Mouse (Mus musculus): ENCODE measurements around the gene Gm3336.

Gene Gm3336

DNA sequence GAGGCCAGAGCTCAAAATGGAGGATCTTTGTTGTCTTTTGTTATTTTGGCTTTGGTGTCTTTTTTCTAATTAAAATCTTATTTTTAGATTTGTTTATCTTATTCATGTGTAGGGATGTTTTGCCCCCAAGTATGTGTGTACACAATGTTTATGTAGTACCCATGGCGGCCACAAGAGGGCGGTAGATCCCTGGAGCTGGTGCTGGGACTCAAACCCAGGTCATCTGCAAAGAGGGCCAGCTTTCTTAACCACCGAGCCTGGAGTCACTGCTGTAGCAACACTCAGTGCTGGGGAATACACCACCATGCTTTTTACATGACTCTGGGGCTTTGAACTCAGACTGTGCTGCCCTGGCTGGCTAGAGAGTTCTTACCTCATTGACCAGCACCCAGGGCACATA is 45.0 kb downstream of the Gm3336 start:
- peak; percentile 81 for DNase-seq (ENCODE audit: low read depth, low spot score)

DNA sequence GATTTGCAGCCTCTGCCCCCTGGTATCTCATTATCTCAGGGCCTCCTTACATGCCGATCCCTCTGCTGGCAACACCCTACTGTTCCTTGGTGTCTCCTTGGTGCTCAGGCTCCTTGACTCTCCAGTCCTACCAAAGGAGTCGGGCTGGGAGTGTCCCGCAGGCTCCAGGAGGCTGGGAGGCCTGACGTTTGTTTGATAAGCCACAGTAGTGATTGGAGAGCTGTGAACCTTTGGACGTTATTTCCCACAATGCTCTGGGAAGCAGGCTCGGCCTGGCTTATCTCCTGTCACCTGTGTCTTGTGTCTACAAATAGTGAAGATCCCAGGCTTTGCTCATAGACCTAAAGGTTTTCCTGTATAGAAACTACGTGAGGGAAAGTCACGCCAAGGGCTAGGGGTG is 45.7 kb downstream of the Gm3336 start:
- DNase-seq (ENCODE audit: low read depth, low spot score), result no peak

GRCm38 (mm10) chr8:70764676-70765075 is 46.3 kb downstream of the Gm3336 start:
- no peak for DNase-seq (ENCODE audit: low read depth, low spot score)

DNA sequence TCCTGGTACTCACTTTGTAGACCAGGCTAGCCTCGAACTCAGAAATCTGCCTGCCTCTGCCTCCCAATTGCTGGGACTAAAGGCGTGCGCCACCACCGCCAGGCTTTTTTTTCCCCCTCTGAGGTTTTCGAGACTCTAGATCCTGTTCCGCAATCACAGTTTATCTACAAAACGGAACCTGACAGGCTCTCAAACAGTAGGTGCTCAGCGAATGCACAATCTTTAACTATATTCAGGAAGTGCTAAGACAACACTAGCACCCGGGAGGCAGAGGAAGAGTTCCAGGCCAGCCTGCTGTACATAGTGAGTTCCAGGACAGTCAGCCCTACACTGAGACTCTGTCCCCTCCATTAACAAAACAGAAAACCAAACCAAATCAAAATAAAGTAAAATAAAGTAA is 47.0 kb downstream of the Gm3336 start:
- no peak for DNase-seq (ENCODE audit: low read depth, low spot score)

- no peak for DNase-seq (ENCODE audit: low read depth, low spot score)
Measured at GRCm38 (mm10) chr8:70765838-70766570, 47.7 kb downstream of the Gm3336 start.

- peak; percentile 88 for DNase-seq (ENCODE audit: low read depth, low spot score)
Measured at GRCm38 (mm10) chr8:70766571-70767440, 48.5 kb downstream of the Gm3336 start.

DNA sequence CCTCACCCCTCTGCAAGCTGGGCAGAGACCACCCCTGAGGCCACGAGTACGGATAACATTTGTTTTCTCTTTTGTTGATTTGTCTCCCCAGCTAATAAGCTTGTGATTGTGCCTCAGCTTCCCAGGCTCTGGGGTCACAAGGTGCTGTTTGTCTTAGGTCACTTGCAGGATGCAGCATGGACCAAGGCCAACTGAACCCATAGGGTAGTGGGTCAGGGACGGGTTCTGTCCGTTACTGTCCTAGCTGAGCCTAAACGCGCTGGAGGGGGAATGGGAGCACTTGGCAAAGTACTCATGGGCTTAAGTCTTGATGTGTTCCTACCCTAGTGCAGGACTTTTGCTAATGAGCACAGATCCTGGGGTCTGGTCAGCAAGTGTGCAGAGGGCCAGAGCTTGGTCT is 49.2 kb downstream of the Gm3336 start:
- DNase-seq (ENCODE audit: low read depth, low spot score), result no peak

GRCm38 (mm10) chr8:70768231-70768776 is 50.0 kb downstream of the Gm3336 start:
- no peak for DNase-seq (ENCODE audit: low read depth, low spot score)

- peak; percentile 90 for DNase-seq (ENCODE audit: low read depth, low spot score)
Measured at GRCm38 (mm10) chr8:70768956-70769355, 50.6 kb downstream of the Gm3336 start.

- peak; percentile 100 for DNase-seq (ENCODE audit: low read depth, low spot score)
Measured at GRCm38 (mm10) chr8:70769359-70769758, 51.0 kb downstream of the Gm3336 start.

- no peak for DNase-seq (ENCODE audit: low read depth, low spot score)
Measured at GRCm38 (mm10) chr8:70769858-70770257, 51.5 kb downstream of the Gm3336 start.

GRCm38 (mm10) chr8:70770748-70771147 is 52.4 kb downstream of the Gm3336 start:
- no peak for DNase-seq (ENCODE audit: low read depth, low spot score)

GRCm38 (mm10) chr8:70771217-70771616 is 52.9 kb downstream of the Gm3336 start:
- no peak for DNase-seq (ENCODE audit: low read depth, low spot score)

DNA sequence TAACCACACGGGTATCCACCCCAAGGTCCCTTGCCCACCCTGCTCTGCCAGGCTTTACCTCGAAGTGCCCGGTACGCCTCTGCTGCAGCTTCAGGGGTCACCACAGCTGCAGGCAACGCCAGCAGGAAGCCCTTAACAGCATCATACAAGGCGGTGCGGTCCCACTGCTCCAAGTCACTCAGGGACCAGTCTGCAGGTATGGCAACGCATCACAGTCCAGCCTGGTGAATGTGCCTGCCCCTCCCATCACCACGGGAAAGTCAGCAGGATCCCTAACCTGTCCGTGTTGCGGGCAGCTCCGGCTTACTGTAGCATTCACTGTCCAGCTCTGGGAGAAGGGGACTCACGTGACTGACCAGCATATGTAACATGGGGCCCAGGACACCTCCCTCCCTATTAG is 53.7 kb downstream of the Gm3336 start:
- DNase-seq (ENCODE audit: low read depth, low spot score), result no peak

Data from ES-CJ7 (cell line).